Mouse (Mus musculus): ENCODE data around the gene Snx19. TPM values are rescaled to one million over a fixed set of nuclear protein-coding genes. Genes with fewer than 3 reads are reported as not detected.

The Snx19 gene
- total RNA-seq, 2 experiments from 2014 or later = 51.9 to 52.5 TPM

GRCm38 (mm10) chr9:30508966-30509365 is 82.1 kb downstream of the Snx19 start:
- no peak for TF ChIP-seq CTCF (conservative IDR thresholded peaks at IDR 0.05)
- H3K27ac ChIP-seq = no peak overlapping the region
- no peak overlapping the region for H3K4me3 ChIP-seq
- DNase-seq (ENCODE audit: low spot score in 2 of 2) = no peak

GRCm38 (mm10) chr9:30515953-30516352 is 89.0 kb downstream of the Snx19 start:
- Histone ChIP-seq H3K4me3 (no peak overlapping the region), H3K27ac (no peak overlapping the region)
- no peak for DNase-seq (ENCODE audit: low spot score in 2 of 2)
- no peak for TF ChIP-seq CTCF (conservative IDR thresholded peaks at IDR 0.05)
